Mouse (Mus musculus) thymus, adult 2 months (tissue): ENCODE measurements around the gene Pbx1. TPM values are rescaled to one million over a fixed set of nuclear protein-coding genes. Genes with fewer than 3 reads are reported as not detected.

Experiments used
- DNase-seq: peaks from one replicate; pipeline ENCODE4 v3.0.0; 2021
- H3K27ac ChIP-seq: fragments of 200-500 bp; 2 replicates; pipeline ENCODE4 v1.5.1; 2012; ENCODE audit warnings: low read length, control low read depth; ENCODE audit not compliant: control insufficient read depth, insufficient read depth
- H3K27me3 ChIP-seq: fragments of 200-500 bp; 2 replicates; pipeline ENCODE4 v1.6.1; 2012; ENCODE audit warnings: mild to moderate bottlenecking, low read length, moderate library complexity, mixed read lengths; ENCODE audit not compliant: control insufficient read depth, insufficient read depth
- H3K36me3 ChIP-seq: fragments of 200-500 bp; 2 replicates; pipeline ENCODE4 v1.6.1; 2012; ENCODE audit warnings: mild to moderate bottlenecking, low read length, moderate library complexity; ENCODE audit not compliant: control insufficient read depth, insufficient read depth
- H3K4me1 ChIP-seq: fragments of 200-500 bp; replicated peaks from 2 replicates; pipeline ENCODE4 v1.6.1; 2012; ENCODE audit warnings: low read length; ENCODE audit not compliant: control insufficient read depth, insufficient read depth
- H3K4me3 ChIP-seq: fragments of 200-500 bp; 2 replicates; pipeline ENCODE4 v1.5.1; 2012; ENCODE audit warnings: mild to moderate bottlenecking, low read length, control low read depth, moderate library complexity; ENCODE audit not compliant: control insufficient read depth, insufficient read depth
- CTCF ChIP-seq: fragments of 200-500 bp; IDR thresholded peaks from 2 replicates; pipeline ENCODE4 v1.5.1; 2012; ENCODE audit warnings: mild to moderate bottlenecking, control low read depth, low read length, moderate library complexity, borderline replicate concordance; ENCODE audit not compliant: control insufficient read depth, poor library complexity, insufficient read depth; ENCODE audit errors: extremely low read depth
- POLR2A ChIP-seq: fragments of 200-500 bp; IDR thresholded peaks from 2 replicates; pipeline ENCODE4 v1.6.1; 2012; ENCODE audit warnings: mild to moderate bottlenecking, low read length, control low read depth, moderate library complexity; ENCODE audit not compliant: control insufficient read depth, poor library complexity, insufficient read depth; ENCODE audit errors: extremely low read depth
- WGBS: fragments of 180-500 bp; shearing (Covaris S2); methylation state at CpG from one replicate; pipeline ENCODE4 v1.1.7; 2018; 5-methylcytosine and 5-hydroxymethylcytosine counted together
- polyA plus RNA-seq: library from polyadenylated mRNA; depleted of rRNA; stranded (reverse); fragments of >200 nt; gene quantifications from 2 replicates; pipeline ENCODE4 v1.2.3, GENCODE M21; 2012

Gene Pbx1
- polyA plus RNA-seq, 1 experiment: 13.0 TPM

- no peak for DNase-seq
- Histone ChIP-seq H3K4me1 (no peaks in the 10 kb centered on the region), H3K27ac (no peak overlapping the region), H3K27me3 (no peaks in the 10 kb centered on the region), H3K4me3 (no peak overlapping the region), H3K36me3 (no peaks in the 10 kb centered on the region)
- 98% methylated on average over 11 of the region's 11 CpGs for WGBS
- TF ChIP-seq CTCF: no peak
- no peak for TF ChIP-seq POLR2A
These were observed 197.7 kb downstream of the Pbx1 start for GRCm38 (mm10) chr1:168234355-168234754.

DNA sequence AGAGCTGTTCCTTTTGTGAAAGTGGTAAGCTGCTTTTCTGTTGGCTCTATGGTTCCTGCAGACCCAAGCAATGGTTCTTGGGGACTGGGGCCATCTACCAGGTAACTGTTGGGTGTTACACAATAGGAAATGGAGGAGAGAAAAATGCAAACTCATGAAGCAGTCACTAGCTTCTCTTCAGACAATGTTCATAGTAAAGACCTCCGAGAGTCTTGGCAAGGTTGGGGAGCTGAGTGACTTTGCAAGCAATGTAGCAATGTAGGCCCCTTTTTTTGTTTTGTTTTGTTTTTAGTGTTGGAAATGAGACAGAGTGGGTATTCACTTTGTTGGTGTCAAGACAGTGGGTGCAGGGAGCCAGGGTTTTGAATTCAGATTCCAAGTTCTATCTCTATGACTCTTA lies 198.9 kb downstream of the Pbx1 start:
- Histone ChIP-seq H3K4me3 (no peak overlapping the region), H3K36me3 (no peaks in the 10 kb centered on the region), H3K27me3 (no peaks in the 10 kb centered on the region), H3K27ac (no peak overlapping the region), H3K4me1 (no peaks in the 10 kb centered on the region)
- TF ChIP-seq POLR2A (no peak), CTCF (no peak)
- WGBS: 89% methylated on average over 1 of the region's 1 CpGs
- no peak for DNase-seq

- TF ChIP-seq POLR2A: no peak
- no peak for TF ChIP-seq CTCF
- 92% methylated on average over 11 of the region's 11 CpGs for WGBS
- H3K4me3 ChIP-seq: no peak overlapping the region
- H3K4me1 ChIP-seq: no peaks in the 10 kb centered on the region
- no peaks in the 10 kb centered on the region for H3K36me3 ChIP-seq
- H3K27ac ChIP-seq: no peak overlapping the region
- H3K27me3 ChIP-seq: no peaks in the 10 kb centered on the region
- DNase-seq: no peak
These were observed 200.3 kb downstream of the Pbx1 start for GRCm38 (mm10) chr1:168231548-168232429.

GRCm38 (mm10) chr1:168230858-168231257 lies 201.2 kb downstream of the Pbx1 start:
- Histone ChIP-seq H3K4me3 (no peak overlapping the region), H3K36me3 (no peaks in the 10 kb centered on the region), H3K4me1 (no peaks in the 10 kb centered on the region), H3K27ac (no peak overlapping the region), H3K27me3 (no peaks in the 10 kb centered on the region)
- 89% methylated on average over 1 of the region's 1 CpGs for WGBS
- TF ChIP-seq POLR2A (no peak), CTCF (no peak)
- no peak for DNase-seq

- WGBS: 89% methylated on average over 4 of the region's 4 CpGs
- DNase-seq: no peak
- no peaks in the 10 kb centered on the region for H3K27me3 ChIP-seq
- H3K4me1 ChIP-seq: no peaks in the 10 kb centered on the region
- no peak overlapping the region for H3K4me3 ChIP-seq
- H3K27ac ChIP-seq: no peak overlapping the region
- TF ChIP-seq POLR2A: no peak
- no peak for TF ChIP-seq CTCF
- no peaks in the 10 kb centered on the region for H3K36me3 ChIP-seq
These were observed 201.9 kb downstream of the Pbx1 start for GRCm38 (mm10) chr1:168230134-168230533.

- H3K4me3 ChIP-seq: no peak overlapping the region
- no peak overlapping the region for H3K27ac ChIP-seq
- WGBS: 87% methylated on average over 6 of the region's 6 CpGs
- TF ChIP-seq CTCF (no peak), POLR2A (no peak)
- H3K4me1 ChIP-seq: no peaks in the 10 kb centered on the region
- H3K36me3 ChIP-seq: no peaks in the 10 kb centered on the region
- DNase-seq: no peak
- H3K27me3 ChIP-seq: no peaks in the 10 kb centered on the region
These were observed 203.1 kb downstream of the Pbx1 start for GRCm38 (mm10) chr1:168228756-168229526.

DNA sequence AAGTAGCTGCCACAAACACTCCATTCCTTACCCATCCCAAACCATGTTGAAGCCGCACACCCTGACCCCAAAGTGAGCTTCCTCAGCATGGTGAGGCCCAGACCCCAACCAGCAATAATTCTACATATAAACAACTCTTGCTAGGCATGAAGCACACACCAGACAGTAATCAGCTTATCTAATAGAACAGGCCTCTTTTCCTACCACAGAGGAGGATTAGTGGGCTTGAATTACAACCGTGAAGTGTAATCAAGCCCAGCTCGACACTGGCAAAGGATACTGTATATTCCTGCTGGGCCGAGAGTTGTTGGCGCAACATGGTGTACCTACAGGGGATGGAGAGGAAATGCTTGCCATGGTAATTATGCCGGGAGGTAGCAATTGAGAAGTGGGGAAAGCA lies 205.9 kb downstream of the Pbx1 start:
- no peak overlapping the region for H3K27ac ChIP-seq
- no peaks in the 10 kb centered on the region for H3K4me1 ChIP-seq
- no peaks in the 10 kb centered on the region for H3K27me3 ChIP-seq
- no peaks in the 10 kb centered on the region for H3K36me3 ChIP-seq
- TF ChIP-seq POLR2A (no peak), CTCF (no peak)
- whole genome bisulfite sequencing: 59% methylated on average over 6 of the region's 6 CpGs
- DNase-seq: no peak
- H3K4me3 ChIP-seq: no peak overlapping the region
